Mouse (Mus musculus) thymus, postnatal 0 days (tissue): ENCODE data around the gene Anks3. TPM values are rescaled to one million over a fixed set of nuclear protein-coding genes. Genes with fewer than 3 reads are reported as not detected.

Experiments used
- DNase-seq: peaks from one replicate; pipeline ENCODE4 v3.0.0-alpha.2; 2015; ENCODE audit warnings: low spot score
- polyA plus RNA-seq: library from polyadenylated mRNA; unstranded; fragments of >200 nt; fragmentation: Nextera tagmentation; extraction: Ambion mirVana; gene quantifications from 2 replicates; pipeline ENCODE4 v1.2.1, GENCODE M21; 2015

The Anks3 gene
- polyA plus RNA-seq, 1 experiment from 2014 or later: 50.3 TPM

GRCm38 (mm10) chr16:4969055-4969843 lies 5.2 kb upstream of the Anks3 start:
- DNase-seq: peak; percentile 31

- DNase-seq: no peak
These were observed 4.4 kb upstream of the Anks3 start for GRCm38 (mm10) chr16:4968426-4968825.

- no peak for DNase-seq
These were observed 1.6 kb upstream of the Anks3 start for GRCm38 (mm10) chr16:4965392-4966129.

GRCm38 (mm10) chr16:4964731-4965391 lies 856 bp upstream of the Anks3 start:
- DNase-seq: no peak

- no peak for DNase-seq
These were observed 659 bp downstream of the Anks3 start for GRCm38 (mm10) chr16:4963346-4963745.

- DNase-seq: no peak
These were observed 3.7 kb downstream of the Anks3 start for GRCm38 (mm10) chr16:4960260-4960659.

GRCm38 (mm10) chr16:4957446-4957845 lies 6.6 kb downstream of the Anks3 start:
- DNase-seq: no peak

GRCm38 (mm10) chr16:4956609-4957008 lies 7.4 kb downstream of the Anks3 start:
- DNase-seq: no peak

GRCm38 (mm10) chr16:4947378-4947777 lies 16.6 kb downstream of the Anks3 start:
- DNase-seq: no peak

- no peak for DNase-seq
These were observed 17.9 kb downstream of the Anks3 start for GRCm38 (mm10) chr16:4946155-4946554.

GRCm38 (mm10) chr16:4945415-4945814 lies 18.6 kb downstream of the Anks3 start:
- no peak for DNase-seq

- DNase-seq: no peak
These were observed 20.6 kb downstream of the Anks3 start for GRCm38 (mm10) chr16:4943431-4943830.

GRCm38 (mm10) chr16:4942868-4943267 lies 21.1 kb downstream of the Anks3 start:
- no peak for DNase-seq

GRCm38 (mm10) chr16:4941016-4941415 lies 23.0 kb downstream of the Anks3 start:
- no peak for DNase-seq

GRCm38 (mm10) chr16:4940311-4940850 lies 23.6 kb downstream of the Anks3 start:
- DNase-seq: no peak

GRCm38 (mm10) chr16:4939412-4939811 lies 24.6 kb downstream of the Anks3 start:
- no peak for DNase-seq

- DNase-seq: peak; percentile 98
These were observed 25.0 kb downstream of the Anks3 start for GRCm38 (mm10) chr16:4938989-4939388.

- no peak for DNase-seq
These were observed 25.5 kb downstream of the Anks3 start, which contains the start of gene Nudt16l1 for GRCm38 (mm10) chr16:4938461-4938860. Gene Nudt16l1 (plus strand): TSS chr16:4938761.

- DNase-seq: no peak
These were observed 26.4 kb downstream of the Anks3 start for GRCm38 (mm10) chr16:4937351-4938190.

GRCm38 (mm10) chr16:4935931-4936703 lies 27.9 kb downstream of the Anks3 start:
- no peak for DNase-seq
